Mouse (Mus musculus) liver, adult 2 months (tissue): Measurements from ENCODE around the gene Nfkb1.

Experiments used
- CTCF ChIP-seq: fragments of 200-500 bp; IDR thresholded peaks from 2 replicates; pipeline ENCODE4 v1.5.1; 2011; ENCODE audit warnings: low read depth, low read length, control low read depth
- POLR2A ChIP-seq: fragments of 200-500 bp; IDR thresholded peaks from 2 replicates; pipeline ENCODE4 v1.6.1; 2011; ENCODE audit warnings: low read length, control low read depth; ENCODE audit not compliant: insufficient read depth; ENCODE audit errors: extremely low read depth

GRCm38 (mm10) chr3:135644971-135645370 lies 46.4 kb downstream of the Nfkb1 start:
- TF ChIP-seq POLR2A = no peak
- TF ChIP-seq CTCF = no peak
